Mouse (Mus musculus) liver, adult 2 months (tissue): ENCODE data around the gene Rem1. TPM values are rescaled to one million over a fixed set of nuclear protein-coding genes. Genes with fewer than 3 reads are reported as not detected.

Experiments used
- DNase-seq: peaks from one replicate; pipeline ENCODE4 v3.0.0-alpha.2; 2011; ENCODE audit warnings: low read depth, low spot score; ENCODE audit errors: extremely low read depth
- H3K27ac ChIP-seq: fragments of 200-500 bp; replicated peaks from 2 replicates; pipeline ENCODE4 v1.5.1; 2012; ENCODE audit warnings: low read depth, mild to moderate bottlenecking, control low read depth, inconsistent platforms, low read length; ENCODE audit not compliant: insufficient read depth
- H3K27me3 ChIP-seq: fragments of 200-500 bp; 2 replicates; pipeline ENCODE4 v1.6.1; 2012; ENCODE audit warnings: mild to moderate bottlenecking, moderate library complexity, low read length, inconsistent platforms; ENCODE audit not compliant: control insufficient read depth, insufficient read depth
- H3K36me3 ChIP-seq: fragments of 200-500 bp; 2 replicates; pipeline ENCODE4 v1.6.1; 2012; ENCODE audit warnings: low read length, inconsistent platforms; ENCODE audit not compliant: control insufficient read depth, insufficient read depth
- H3K4me1 ChIP-seq: fragments of 200-500 bp; 2 replicates; pipeline ENCODE4 v1.6.1; 2011; ENCODE audit warnings: low read length; ENCODE audit not compliant: control insufficient read depth, insufficient read depth
- H3K4me3 ChIP-seq: fragments of 200-500 bp; 2 replicates; pipeline ENCODE4 v1.5.1; 2011; ENCODE audit warnings: low read depth, mild to moderate bottlenecking, control low read depth, low read length, moderate library complexity; ENCODE audit not compliant: insufficient read depth
- H3K79me2 ChIP-seq: fragments of 200-500 bp; 2 replicates; pipeline ENCODE4 v1.6.1; 2012; ENCODE audit warnings: inconsistent platforms, mild to moderate bottlenecking, low read length, moderate library complexity; ENCODE audit not compliant: control insufficient read depth, insufficient read depth
- H3K9ac ChIP-seq: fragments of 200-500 bp; 2 replicates; pipeline ENCODE4 v1.6.1; 2012; ENCODE audit warnings: low read depth, mild to moderate bottlenecking, control low read depth, inconsistent platforms, low read length
- CTCF ChIP-seq: fragments of 200-500 bp; IDR thresholded peaks from 2 replicates; pipeline ENCODE4 v1.5.1; 2011; ENCODE audit warnings: low read depth, low read length, control low read depth
- POLR2A ChIP-seq: fragments of 200-500 bp; IDR thresholded peaks from 2 replicates; pipeline ENCODE4 v1.6.1; 2011; ENCODE audit warnings: low read length, control low read depth; ENCODE audit not compliant: insufficient read depth; ENCODE audit errors: extremely low read depth
- WGBS: fragments of 180-500 bp; shearing (Covaris S2); methylation state at CpG from one replicate; pipeline ENCODE4 v1.1.7; 2018; 5-methylcytosine and 5-hydroxymethylcytosine counted together
- polyA plus RNA-seq: library from polyadenylated mRNA; depleted of rRNA; stranded (reverse); fragments of >200 nt; gene quantifications from 2 replicates; pipeline ENCODE4 v1.2.3, GENCODE M21; 2012
- total RNA-seq: library from RNA; depleted of rRNA; stranded (reverse); fragments of >200 nt; gene quantifications from 2 replicates; pipeline ENCODE4 v1.2.3, GENCODE M21; 2014

Gene Rem1
- total and polyA plus RNA-seq, 2 experiments, result 0.32 to 0.65 TPM

- Histone ChIP-seq H3K79me2 (peaks cover 44% of the 10 kb centered on the region), H3K27ac (no peak overlapping the region), H3K36me3 (peaks cover 3% of the 10 kb centered on the region; the same call in 1 of the 2 replicates), H3K4me1 (peaks cover 21% of the 10 kb centered on the region), H3K27me3 (no peaks in the 10 kb centered on the region), H3K4me3 (no peak overlapping the region), H3K9ac (no peak overlapping the region)
- DNase-seq, result peak; percentile 64
- 22% methylated on average over 12 of the region's 12 CpGs for WGBS
- TF ChIP-seq POLR2A, result no peak
- TF ChIP-seq CTCF, result no peak
These were observed 45.4 kb downstream of the Rem1 start for GRCm38 (mm10) chr2:152672166-152672565.

- TF ChIP-seq POLR2A (no peak), CTCF (no peak)
- Histone ChIP-seq H3K9ac (no peak overlapping the region), H3K4me3 (no peak overlapping the region), H3K36me3 (peaks cover 17% of the 10 kb centered on the region; the same call in 1 of the 2 replicates), H3K79me2 (peaks cover 44% of the 10 kb centered on the region), H3K27me3 (no peaks in the 10 kb centered on the region), H3K4me1 (peaks cover 18% of the 10 kb centered on the region), H3K27ac (no peak overlapping the region)
- no peak for DNase-seq
- WGBS, result 51% methylated on average over 11 of the region's 11 CpGs
These were observed 47.4 kb downstream of the Rem1 start for GRCm38 (mm10) chr2:152674148-152674547.

GRCm38 (mm10) chr2:152675252-152675791 lies 48.6 kb downstream of the Rem1 start:
- DNase-seq, result no peak
- WGBS, result 85% methylated on average over 13 of the region's 13 CpGs
- TF ChIP-seq POLR2A (no peak), CTCF (no peak)
- Histone ChIP-seq H3K27me3 (no peaks in the 10 kb centered on the region), H3K36me3 (peaks cover 26% of the 10 kb centered on the region; the same call in 1 of the 2 replicates), H3K79me2 (peaks cover 40% of the 10 kb centered on the region), H3K4me1 (peaks cover 18% of the 10 kb centered on the region), H3K9ac (no peak overlapping the region), H3K27ac (no peak overlapping the region), H3K4me3 (no peak overlapping the region)

- peaks cover 54% of the 10 kb centered on the region for H3K36me3 ChIP-seq
- 67% methylated on average over 3 of the region's 3 CpGs for WGBS
- TF ChIP-seq POLR2A, result no peak
- TF ChIP-seq CTCF, result peak; percentile 54
These were observed 51.6 kb downstream of the Rem1 start for GRCm38 (mm10) chr2:152678302-152678701.

GRCm38 (mm10) chr2:152678925-152679324 lies 52.2 kb downstream of the Rem1 start:
- WGBS, result 89% methylated on average over 5 of the region's 5 CpGs
- no peak overlapping the region for H3K4me3 ChIP-seq
- no peak overlapping the region for H3K27ac ChIP-seq
- peaks cover 58% of the 10 kb centered on the region for H3K36me3 ChIP-seq
- TF ChIP-seq CTCF (no peak), POLR2A (no peak)
- no peak overlapping the region for H3K9ac ChIP-seq
- H3K4me1 ChIP-seq, result no peaks in the 10 kb centered on the region; the same call in 1 of the 2 replicates
- no peak for DNase-seq
- H3K27me3 ChIP-seq, result no peaks in the 10 kb centered on the region
- peaks cover 20% of the 10 kb centered on the region for H3K79me2 ChIP-seq

More at GRCm38 (mm10) chr2:152678302-152678701, 51.6 kb downstream of the Rem1 start:
- no peak overlapping the region for H3K9ac ChIP-seq
- no peaks in the 10 kb centered on the region; the same call in 1 of the 2 replicates for H3K4me1 ChIP-seq
- H3K27ac ChIP-seq, result no peak overlapping the region
- DNase-seq, result peak; percentile 32
- no peak overlapping the region for H3K4me3 ChIP-seq
- H3K79me2 ChIP-seq, result peaks cover 22% of the 10 kb centered on the region
- no peaks in the 10 kb centered on the region for H3K27me3 ChIP-seq

GRCm38 (mm10) chr2:152679701-152680355 lies 53.1 kb downstream of the Rem1 start:
- Histone ChIP-seq H3K27ac (no peak overlapping the region), H3K4me1 (no peaks in the 10 kb centered on the region; the same call in 1 of the 2 replicates), H3K36me3 (peaks cover 63% of the 10 kb centered on the region), H3K27me3 (no peaks in the 10 kb centered on the region), H3K4me3 (no peak overlapping the region), H3K79me2 (peaks cover 16% of the 10 kb centered on the region), H3K9ac (no peak overlapping the region)
- TF ChIP-seq CTCF, result no peak
- no peak for TF ChIP-seq POLR2A
- no peak for DNase-seq
- 62% methylated on average over 8 of the region's 8 CpGs for WGBS
